Mouse (Mus musculus) colon, adult 2 months (tissue): ENCODE results near the gene Slc39a8. TPM values are rescaled to one million over a fixed set of nuclear protein-coding genes. Genes with fewer than 3 reads are reported as not detected.

Source experiments
- polyA plus RNA-seq: library from polyadenylated mRNA; depleted of rRNA; stranded (reverse); fragments of >200 nt; gene quantifications from 2 replicates; pipeline ENCODE4 v1.2.3, GENCODE M21; 2012; rRNA removed

Slc39a8 gene
- 14.4 and 17.8 TPM in 2 replicates for polyA plus RNA-seq

GRCm38 (mm10) chr3:135825016-135825753 lies at the start of gene Slc39a8:
Gene Slc39a8 (plus strand): TSS chr3:135825279.

Other genes starting within 250 kb of the Slc39a8 start
- 82.0 and 103 TPM in 2 replicates for gene Nfkb1, start 133.7 kb upstream of the Slc39a8 start, polyA plus RNA-seq